Mouse (Mus musculus): Measurements from ENCODE around the gene Lmo3.

GRCm38 (mm10) chr6:138595991-138596698, 14.4 kb upstream of the Lmo3 start:
- TF ChIP-seq POLR2A (IDR thresholded peaks at IDR 0.05; ENCODE audit: insufficient read depth, low read length) = no peak
- TF ChIP-seq CTCF (IDR thresholded peaks at IDR 0.05; ENCODE audit: low read depth, low read length) = no peak
